Mouse (Mus musculus): ENCODE data around the gene Dach1. TPM values are rescaled to one million over a fixed set of nuclear protein-coding genes. Genes with fewer than 3 reads are reported as not detected.

Gene Dach1
- polyA plus RNA-seq, 2 experiments = 7.4 to 8.0 TPM

GRCm38 (mm10) chr14:97858384-97858783 is 311.2 kb downstream of the Dach1 start:
- 51% methylated on average over 3 of the region's 3 CpGs for WGBS
- H3K36me3 ChIP-seq (ENCODE audit: control insufficient read depth, insufficient read depth, low read length) = no peaks in the 10 kb centered on the region

GRCm38 (mm10) chr14:97857276-97857675 is 312.3 kb downstream of the Dach1 start:
- WGBS = 43% methylated on average over 2 of the region's 2 CpGs
- no peak overlapping the region for H3K4me2 ChIP-seq (replicated peaks; ENCODE audit: low read depth, low read length, severe bottlenecking)

More at GRCm38 (mm10) chr14:97858384-97858783, 311.2 kb downstream of the Dach1 start:
- Histone ChIP-seq H3K9ac (ENCODE audit: low read depth, low read length, severe bottlenecking) (no peak overlapping the region), H3K4me3 (replicated peaks; ENCODE audit: low read length) (no peak overlapping the region), H3K4me1 (ENCODE audit: control insufficient read depth, insufficient read depth, low read length) (no peaks in the 10 kb centered on the region), H3K9me3 (ENCODE audit: control insufficient read depth, low read length) (no peaks in the 10 kb centered on the region), H3K27me3 (ENCODE audit: control insufficient read depth, insufficient read depth, low read length) (no peaks in the 10 kb centered on the region), H3K27ac (replicated peaks; ENCODE audit: low read depth, low read length) (no peak overlapping the region), H3K4me2 (replicated peaks; ENCODE audit: low read depth, low read length, severe bottlenecking) (no peak overlapping the region)
- no peak for TF ChIP-seq POLR2A (IDR thresholded peaks at IDR 0.05; ENCODE audit: borderline replicate concordance, extremely low read depth, insufficient read depth, insufficient read length)
- ATAC-seq (ENCODE audit: low FRiP score, low read depth) (no peak), DNase-seq (ENCODE audit: low spot score) (no peak)

GRCm38 (mm10) chr14:97855345-97855744 is 314.2 kb downstream of the Dach1 start:
- 85% methylated on average over 1 of the region's 1 CpGs for WGBS
- TF ChIP-seq POLR2A (IDR thresholded peaks at IDR 0.05; ENCODE audit: borderline replicate concordance, extremely low read depth, insufficient read depth, insufficient read length) = no peak

More at GRCm38 (mm10) chr14:97857276-97857675, 312.3 kb downstream of the Dach1 start:
- H3K4me1 ChIP-seq (ENCODE audit: control insufficient read depth, insufficient read depth, low read length) = no peaks in the 10 kb centered on the region
- no peaks in the 10 kb centered on the region for H3K36me3 ChIP-seq (ENCODE audit: control insufficient read depth, insufficient read depth, low read length)
- no peak overlapping the region for H3K9ac ChIP-seq (ENCODE audit: low read depth, low read length, severe bottlenecking)
- H3K27ac ChIP-seq (replicated peaks; ENCODE audit: low read depth, low read length) = no peak overlapping the region
- no peak overlapping the region for H3K4me3 ChIP-seq (replicated peaks; ENCODE audit: low read length)
- no peaks in the 10 kb centered on the region for H3K27me3 ChIP-seq (ENCODE audit: control insufficient read depth, insufficient read depth, low read length)
- no peak for TF ChIP-seq POLR2A (IDR thresholded peaks at IDR 0.05; ENCODE audit: borderline replicate concordance, extremely low read depth, insufficient read depth, insufficient read length)
- no peak for DNase-seq (ENCODE audit: low spot score)
- no peaks in the 10 kb centered on the region for H3K9me3 ChIP-seq (ENCODE audit: control insufficient read depth, low read length)
- ATAC-seq (ENCODE audit: low FRiP score, low read depth) = no peak

GRCm38 (mm10) chr14:97850486-97850885 is 319.1 kb downstream of the Dach1 start:
- H3K9me3 ChIP-seq (ENCODE audit: control insufficient read depth, low read length) = no peaks in the 10 kb centered on the region
- no peak overlapping the region for H3K27ac ChIP-seq (replicated peaks; ENCODE audit: low read depth, low read length)
- no peak for DNase-seq (ENCODE audit: low spot score)
- no peak overlapping the region for H3K4me2 ChIP-seq (replicated peaks; ENCODE audit: low read depth, low read length, severe bottlenecking)
- no peaks in the 10 kb centered on the region for H3K4me1 ChIP-seq (ENCODE audit: control insufficient read depth, insufficient read depth, low read length)
- WGBS = 61% methylated on average over 4 of the region's 4 CpGs
- TF ChIP-seq POLR2A (IDR thresholded peaks at IDR 0.05; ENCODE audit: borderline replicate concordance, extremely low read depth, insufficient read depth, insufficient read length) = no peak
- no peak overlapping the region for H3K4me3 ChIP-seq (replicated peaks; ENCODE audit: low read length)
- no peaks in the 10 kb centered on the region for H3K36me3 ChIP-seq (ENCODE audit: control insufficient read depth, insufficient read depth, low read length)
- no peaks in the 10 kb centered on the region for H3K27me3 ChIP-seq (ENCODE audit: control insufficient read depth, insufficient read depth, low read length)
- H3K9ac ChIP-seq (ENCODE audit: low read depth, low read length, severe bottlenecking) = no peak overlapping the region
- no peak for ATAC-seq (ENCODE audit: low FRiP score, low read depth)

More at GRCm38 (mm10) chr14:97855345-97855744, 314.2 kb downstream of the Dach1 start:
- Histone ChIP-seq H3K4me1 (ENCODE audit: control insufficient read depth, insufficient read depth, low read length) (no peaks in the 10 kb centered on the region), H3K4me3 (replicated peaks; ENCODE audit: low read length) (no peak overlapping the region), H3K9ac (ENCODE audit: low read depth, low read length, severe bottlenecking) (no peak overlapping the region), H3K36me3 (ENCODE audit: control insufficient read depth, insufficient read depth, low read length) (no peaks in the 10 kb centered on the region), H3K9me3 (ENCODE audit: control insufficient read depth, low read length) (no peaks in the 10 kb centered on the region), H3K27me3 (ENCODE audit: control insufficient read depth, insufficient read depth, low read length) (no peaks in the 10 kb centered on the region), H3K27ac (replicated peaks; ENCODE audit: low read depth, low read length) (no peak overlapping the region), H3K4me2 (replicated peaks; ENCODE audit: low read depth, low read length, severe bottlenecking) (no peak overlapping the region)
- ATAC-seq (ENCODE audit: low FRiP score, low read depth) (no peak), DNase-seq (ENCODE audit: low spot score) (no peak)

GRCm38 (mm10) chr14:97847641-97848040 is 321.9 kb downstream of the Dach1 start:
- no peak for DNase-seq (ENCODE audit: low spot score)
- no peak overlapping the region for H3K9ac ChIP-seq (ENCODE audit: low read depth, low read length, severe bottlenecking)
- H3K27ac ChIP-seq (replicated peaks; ENCODE audit: low read depth, low read length) = no peak overlapping the region
- H3K4me2 ChIP-seq (replicated peaks; ENCODE audit: low read depth, low read length, severe bottlenecking) = no peak overlapping the region
- no peak overlapping the region for H3K4me3 ChIP-seq (replicated peaks; ENCODE audit: low read length)
- no peaks in the 10 kb centered on the region for H3K27me3 ChIP-seq (ENCODE audit: control insufficient read depth, insufficient read depth, low read length)
- H3K36me3 ChIP-seq (ENCODE audit: control insufficient read depth, insufficient read depth, low read length) = no peaks in the 10 kb centered on the region
- ATAC-seq (ENCODE audit: low FRiP score, low read depth) = no peak
- H3K4me1 ChIP-seq (ENCODE audit: control insufficient read depth, insufficient read depth, low read length) = no peaks in the 10 kb centered on the region
- no peaks in the 10 kb centered on the region for H3K9me3 ChIP-seq (ENCODE audit: control insufficient read depth, low read length)
- WGBS = 50% methylated on average over 1 of the region's 1 CpGs
- no peak for TF ChIP-seq POLR2A (IDR thresholded peaks at IDR 0.05; ENCODE audit: borderline replicate concordance, extremely low read depth, insufficient read depth, insufficient read length)

- DNase-seq (ENCODE audit: low spot score) = peak; percentile 9
- Histone ChIP-seq H3K9ac (ENCODE audit: low read depth, low read length, severe bottlenecking) (no peak overlapping the region), H3K27me3 (ENCODE audit: control insufficient read depth, insufficient read depth, low read length) (no peaks in the 10 kb centered on the region), H3K4me1 (ENCODE audit: control insufficient read depth, insufficient read depth, low read length) (no peaks in the 10 kb centered on the region), H3K4me3 (replicated peaks; ENCODE audit: low read length) (no peak overlapping the region), H3K9me3 (ENCODE audit: control insufficient read depth, low read length) (no peaks in the 10 kb centered on the region), H3K27ac (replicated peaks; ENCODE audit: low read depth, low read length) (no peak overlapping the region), H3K36me3 (ENCODE audit: control insufficient read depth, insufficient read depth, low read length) (no peaks in the 10 kb centered on the region), H3K4me2 (replicated peaks; ENCODE audit: low read depth, low read length, severe bottlenecking) (no peak overlapping the region)
- no peak for TF ChIP-seq POLR2A (IDR thresholded peaks at IDR 0.05; ENCODE audit: borderline replicate concordance, extremely low read depth, insufficient read depth, insufficient read length)
- ATAC-seq (ENCODE audit: low FRiP score, low read depth) = no peak
- 77% methylated on average over 5 of the region's 5 CpGs for WGBS
Observed at GRCm38 (mm10) chr14:97839275-97839674, 330.3 kb downstream of the Dach1 start.

All from limb, embryonic 14.5 days (tissue).